Mouse (Mus musculus) adrenal gland, adult 18-20 months (tissue): ENCODE data around the gene 9430038I01Rik. TPM values are rescaled to one million over a fixed set of nuclear protein-coding genes. Genes with fewer than 3 reads are reported as not detected.
"Not testable (repeated sequence)": the region's sequence is repeated elsewhere in the genome, so short reads cannot be mapped to it uniquely, and the experiment has no call there.

Experiments used
- DNase-seq, 2 experiments: peaks; one replicate each; pipeline ENCODE4 v3.0.0; 2021 to 2022; ENCODE audit warnings: low spot score in 2 of 2
- long read RNA-seq, 2 experiments: library from polyadenylated mRNA; stranded (forward); transcript quantifications; one replicate each; pipeline ENCODE4 v2.0.0; 2021
- total RNA-seq, 2 experiments: library from RNA; stranded (reverse); gene quantifications; 1 replicate in 1 of 2; 2 replicates in 1 of 2; pipeline ENCODE4 v1.2.3; 2021

Gene 9430038I01Rik
- total RNA-seq = 1 to 10 TPM; 6.2 to 9.1 TPM
- long read RNA-seq, experiment 1, partial matches to known transcripts = 0 of 3 reads
- long read RNA-seq, experiment 1, other reads (novel, unspliced or antisense) = 0 of 3 reads
- long read RNA-seq, experiment 2, transcript 9430038I01Rik-201 (4 exons, 1,126 nt) = major isoform, 9 of 15 reads
- long read RNA-seq, experiment 2, partial matches to known transcripts = 0 of 15 reads
- long read RNA-seq, experiment 2, other reads (novel, unspliced or antisense) = 3 of 15 reads

GRCm38 (mm10) chr7:137410337-137411197, at the start of gene 9430038I01Rik:
Gene 9430038I01Rik (minus strand): TSS chr7:137410762.
- peak; percentile 98 to 99 for DNase-seq

GRCm38 (mm10) chr7:137445321-137445720, 34.8 kb upstream of the 9430038I01Rik start:
- DNase-seq = no peak

GRCm38 (mm10) chr7:137442951-137443350, 32.4 kb upstream of the 9430038I01Rik start:
- no peak for DNase-seq

GRCm38 (mm10) chr7:137438962-137439361, 28.4 kb upstream of the 9430038I01Rik start:
- DNase-seq = not testable (repeated sequence)

- DNase-seq = peak; percentile 20 to 25
Measured at GRCm38 (mm10) chr7:137438179-137438550, 27.6 kb upstream of the 9430038I01Rik start.

GRCm38 (mm10) chr7:137437440-137438178, 27.0 kb upstream of the 9430038I01Rik start, which contains the start of gene Glrx3:
Gene Glrx3 (plus strand): TSS chr7:137437614.
- DNase-seq = peak; percentile 94 to 96

GRCm38 (mm10) chr7:137436901-137437300, 26.3 kb upstream of the 9430038I01Rik start:
- DNase-seq = no peak

GRCm38 (mm10) chr7:137431769-137432603, 21.4 kb upstream of the 9430038I01Rik start:
- no peak for DNase-seq

- DNase-seq = no peak
Measured at GRCm38 (mm10) chr7:137426693-137427092, 16.1 kb upstream of the 9430038I01Rik start.

- no peak for DNase-seq
Measured at GRCm38 (mm10) chr7:137421236-137421635, 10.7 kb upstream of the 9430038I01Rik start.

- no peak for DNase-seq
Measured at GRCm38 (mm10) chr7:137420550-137420949, 10.0 kb upstream of the 9430038I01Rik start.

GRCm38 (mm10) chr7:137414710-137415109, 4.1 kb upstream of the 9430038I01Rik start:
- DNase-seq = no peak

- no peak for DNase-seq
Measured at GRCm38 (mm10) chr7:137407428-137408058, 3.0 kb downstream of the 9430038I01Rik start.

GRCm38 (mm10) chr7:137404146-137404545, 6.4 kb downstream of the 9430038I01Rik start:
- DNase-seq = no peak

- no peak for DNase-seq
Measured at GRCm38 (mm10) chr7:137398973-137399372, 11.6 kb downstream of the 9430038I01Rik start.

- peak in 1 of 2 experiments; percentile 21 for DNase-seq
Measured at GRCm38 (mm10) chr7:137397361-137397910, 13.1 kb downstream of the 9430038I01Rik start.

GRCm38 (mm10) chr7:137395421-137395820, 15.1 kb downstream of the 9430038I01Rik start:
- DNase-seq = no peak

GRCm38 (mm10) chr7:137387863-137388262, 22.7 kb downstream of the 9430038I01Rik start:
- DNase-seq = no peak

- no peak for DNase-seq
Measured at GRCm38 (mm10) chr7:137374996-137375395, 35.6 kb downstream of the 9430038I01Rik start.

GRCm38 (mm10) chr7:137371770-137372169, 38.8 kb downstream of the 9430038I01Rik start:
- DNase-seq = no peak
